Mouse (Mus musculus) layer of hippocampus, postnatal 36 days (tissue): ENCODE results near the gene Gm43191. TPM values are rescaled to one million over a fixed set of nuclear protein-coding genes. Genes with fewer than 3 reads are reported as not detected.
A peak's percentile ranks its signal among the peaks of the same experiment; 100 is the strongest.
"Not testable (repeated sequence)": the region's sequence is repeated elsewhere in the genome, so short reads cannot be mapped to it uniquely, and the experiment has no call there.

Source experiments
- DNase-seq, 2 experiments: peaks; one replicate each; pipeline ENCODE4 v3.0.0; 2022
- total RNA-seq, 2 experiments: library from RNA; stranded (reverse); gene quantifications; 2 replicates each; pipeline ENCODE4 v1.2.3; 2021

The Gm43191 gene
- total RNA-seq: 1 to 10 TPM in 1 of 2 experiments, not detected in 1; 1.5 TPM

DNA sequence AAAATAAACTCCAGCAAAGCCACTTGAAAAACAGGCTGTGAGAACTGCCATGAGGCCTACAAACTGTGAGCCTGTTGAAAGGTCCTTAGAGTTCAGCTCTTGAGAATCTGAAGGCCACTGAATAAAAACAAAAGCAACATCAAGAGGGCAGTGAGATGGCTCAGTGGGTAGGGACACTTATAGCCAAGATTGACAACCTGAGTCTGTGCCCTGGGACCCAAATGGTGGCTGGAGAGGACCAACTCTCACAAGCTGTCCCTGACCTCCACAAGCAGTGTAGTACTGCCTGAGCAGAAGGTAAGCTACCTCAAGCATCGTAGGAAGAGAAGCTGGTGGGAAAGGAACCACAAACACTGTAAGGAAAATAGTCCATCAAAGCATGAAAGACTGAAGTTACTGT is at the start of gene Gm43191:
Gm43191 (minus strand) TSS at position 101 of the 400 bp plus-strand sequence.
- no peak for DNase-seq

- DNase-seq: no peak
Measured at GRCm38 (mm10) chr3:116729483-116730174, 48.6 kb upstream of the Gm43191 start.

DNA sequence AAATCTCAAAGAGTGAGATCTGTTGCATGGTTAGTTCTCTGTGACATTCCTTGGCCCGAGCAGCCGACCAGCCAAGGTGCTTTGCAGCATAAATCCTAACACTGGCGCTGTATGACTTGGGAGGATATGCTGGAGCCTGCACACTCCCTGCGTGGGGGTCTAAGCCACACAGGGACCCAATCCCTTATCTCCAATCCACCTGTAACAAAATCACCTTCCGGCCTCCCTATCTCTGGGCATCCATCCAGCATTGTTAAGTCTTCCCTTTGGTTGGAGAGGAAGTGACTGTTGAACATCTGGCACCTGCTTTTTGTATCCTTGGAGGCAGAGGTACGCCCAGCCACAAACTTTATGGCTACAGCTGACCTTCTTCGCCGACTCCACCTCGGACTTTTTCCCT is 45.7 kb upstream of the Gm43191 start:
- DNase-seq: no peak

GRCm38 (mm10) chr3:116723496-116724481 is 42.7 kb upstream of the Gm43191 start:
- DNase-seq: no peak

DNA sequence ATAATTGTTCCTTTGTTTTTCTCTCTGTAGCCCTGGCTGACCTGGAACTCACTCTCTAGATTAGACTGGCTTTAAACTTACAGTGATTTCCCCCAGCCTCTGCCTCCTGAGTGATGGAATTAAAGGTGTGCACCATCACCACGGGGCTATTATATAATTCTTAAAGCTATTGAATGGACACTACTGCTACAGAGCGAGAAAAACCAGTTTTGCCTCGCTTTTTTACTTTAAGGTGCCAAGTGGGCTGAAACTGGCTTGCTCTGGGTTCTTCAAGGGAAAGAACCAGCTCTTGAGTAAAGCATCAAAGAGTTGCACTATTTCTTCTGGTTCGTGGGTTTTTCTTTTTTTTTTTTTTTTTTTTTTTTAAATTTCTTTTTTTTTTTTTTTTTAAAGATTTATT is 41.9 kb upstream of the Gm43191 start:
- DNase-seq: no peak

DNA sequence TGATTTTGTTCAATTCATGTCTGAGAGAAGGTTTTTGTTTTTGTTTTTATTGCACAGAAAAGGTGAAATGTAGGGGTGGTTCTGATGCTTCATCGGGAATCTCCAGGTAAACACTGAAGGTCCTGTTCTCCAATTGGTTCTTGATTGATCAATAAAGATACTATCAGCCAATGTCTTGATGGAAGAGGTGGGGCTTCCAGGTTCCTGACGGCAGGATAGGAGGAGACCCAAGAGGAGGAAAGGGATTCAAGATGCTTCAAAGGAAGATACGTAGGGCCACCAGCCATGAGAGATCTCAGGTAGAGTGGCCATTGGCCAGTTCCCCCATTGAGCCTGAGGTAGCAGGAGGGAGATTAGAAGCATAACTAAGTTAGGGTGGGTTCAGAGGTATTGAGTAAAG is 37.9 kb upstream of the Gm43191 start:
- no peak for DNase-seq

DNA sequence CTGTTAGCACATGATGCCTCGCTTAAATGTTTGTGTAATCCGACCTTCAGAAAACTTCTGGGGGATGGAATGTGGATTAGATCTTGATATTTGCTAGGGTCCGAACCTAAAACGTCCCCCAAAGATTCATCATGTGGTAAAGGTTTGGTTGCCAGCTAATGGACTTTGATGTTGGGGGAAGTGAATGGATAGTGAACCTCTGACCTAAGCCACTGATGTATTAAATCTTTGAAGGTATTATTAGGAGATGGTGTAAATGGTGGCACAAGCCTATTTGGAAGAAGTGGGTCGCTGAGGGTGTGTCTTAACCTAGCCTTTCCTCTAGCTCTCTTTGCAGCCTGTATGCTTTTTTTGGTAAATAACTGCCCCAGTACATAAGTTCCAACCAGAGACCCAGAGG is 32.0 kb upstream of the Gm43191 start:
- no peak for DNase-seq

- DNase-seq: no peak
Measured at GRCm38 (mm10) chr3:116712436-116712881, 31.4 kb upstream of the Gm43191 start, which contains the start of gene Slc35a3. Slc35a3 (minus strand) TSS chr3:116712831.

- peak; percentile 80 to 82 for DNase-seq
Measured at GRCm38 (mm10) chr3:116711624-116712435, 30.8 kb upstream of the Gm43191 start.

GRCm38 (mm10) chr3:116710941-116711340 is 29.9 kb upstream of the Gm43191 start:
- DNase-seq: no peak

DNA sequence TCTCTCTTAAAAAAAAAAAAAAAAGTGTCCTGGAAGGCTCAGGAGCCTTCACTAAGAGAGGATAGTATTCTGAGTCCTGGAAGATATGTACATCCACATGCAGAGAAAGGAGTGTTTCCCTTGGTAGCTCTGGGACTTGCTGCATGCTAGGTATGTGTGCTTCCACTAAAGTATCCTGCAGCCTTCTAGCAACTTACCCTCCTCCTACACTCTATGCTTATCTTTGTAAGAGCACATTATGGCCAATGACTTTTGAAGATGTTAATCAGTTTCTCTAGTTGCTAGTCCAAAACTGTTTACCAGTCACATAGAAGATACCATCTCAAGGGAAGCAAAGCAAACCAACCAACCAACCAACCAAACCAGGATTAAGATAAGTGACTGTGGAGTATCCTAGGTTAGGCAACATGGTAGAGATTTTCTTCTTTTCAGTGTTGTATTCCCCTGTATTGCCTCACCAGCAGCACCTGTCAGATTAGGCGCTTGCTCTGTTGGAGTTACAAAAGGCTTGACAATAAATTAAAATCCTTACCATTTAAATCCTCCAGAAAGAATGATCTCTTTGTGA is 24.7 kb upstream of the Gm43191 start:
- DNase-seq: no peak

- no peak for DNase-seq
Measured at GRCm38 (mm10) chr3:116703835-116704234, 22.8 kb upstream of the Gm43191 start.

- DNase-seq: no peak
Measured at GRCm38 (mm10) chr3:116702647-116703272, 21.7 kb upstream of the Gm43191 start.

DNA sequence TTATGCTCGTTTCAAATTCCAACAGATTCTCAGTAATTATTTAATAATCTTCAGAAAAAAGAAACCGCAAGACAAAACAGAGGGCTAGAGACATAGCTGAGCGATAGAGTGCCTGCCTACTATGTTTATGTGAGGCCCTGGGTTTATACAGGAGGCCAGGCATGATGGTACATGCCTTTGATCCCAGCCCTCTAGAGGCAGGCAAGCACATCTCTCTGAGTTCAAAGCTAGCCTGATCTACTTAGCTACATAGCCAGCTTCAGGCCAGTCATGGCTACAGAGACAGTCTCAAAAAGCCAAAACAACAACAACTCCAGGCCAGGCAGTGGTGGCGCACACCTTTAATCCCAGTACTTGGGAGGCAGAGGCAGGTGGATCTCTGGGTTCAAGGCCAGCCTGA is 20.5 kb upstream of the Gm43191 start:
- no peak for DNase-seq

- no peak for DNase-seq
Measured at GRCm38 (mm10) chr3:116698786-116699185, 17.7 kb upstream of the Gm43191 start.

DNA sequence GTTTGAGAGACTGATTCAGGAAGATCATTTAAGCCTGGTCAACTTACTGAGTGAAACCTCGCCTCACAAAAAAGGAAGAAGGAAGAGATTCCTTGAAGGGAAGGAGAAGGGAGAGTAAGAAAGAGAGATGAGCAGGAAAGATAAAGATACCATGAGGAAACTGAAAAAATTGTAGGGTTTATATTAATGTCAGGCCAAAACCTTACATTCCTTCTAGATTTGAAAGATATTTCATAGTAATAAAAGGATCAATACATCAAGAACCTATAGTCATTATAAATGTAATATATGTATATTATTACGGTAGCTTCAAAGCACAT is 14.6 kb upstream of the Gm43191 start:
- DNase-seq: no peak

DNA sequence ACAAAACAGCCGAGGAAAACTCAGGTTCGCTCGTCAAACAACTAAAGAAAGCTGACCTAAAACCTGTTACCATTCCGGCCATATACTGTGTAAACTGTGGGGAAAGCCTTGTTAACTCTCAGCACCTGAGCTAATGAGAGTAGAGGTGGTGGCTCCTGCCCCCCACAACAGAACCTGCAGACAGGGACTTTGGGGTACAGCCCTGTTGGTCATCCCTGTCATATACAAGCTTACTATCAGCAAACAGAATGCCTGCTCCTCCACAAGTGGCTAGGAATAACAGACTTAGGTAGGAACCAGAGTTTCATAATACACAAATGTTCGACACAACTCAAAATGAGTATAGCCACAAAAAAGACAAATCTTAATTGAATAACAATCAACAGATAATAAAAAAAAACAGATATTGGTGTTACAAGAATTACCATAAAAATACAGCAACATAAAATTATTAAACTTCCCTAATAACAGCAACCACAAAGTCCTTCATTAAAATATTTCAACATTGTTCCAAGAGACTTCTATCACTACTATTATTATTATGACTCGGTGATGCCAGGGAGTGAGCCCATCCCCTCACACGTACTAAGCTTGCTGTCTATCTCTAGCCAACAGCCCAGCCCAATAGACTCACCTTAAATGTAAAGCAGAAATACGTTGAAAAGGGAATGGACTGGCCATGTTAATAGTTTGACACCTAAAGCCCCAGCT is 14.1 kb upstream of the Gm43191 start:
- no peak for DNase-seq

GRCm38 (mm10) chr3:116694312-116694711 is 13.3 kb upstream of the Gm43191 start:
- no peak for DNase-seq

- not testable (repeated sequence) for DNase-seq
Measured at GRCm38 (mm10) chr3:116664281-116664680, 16.8 kb downstream of the Gm43191 start.

- DNase-seq: peak; percentile 99
Measured at GRCm38 (mm10) chr3:116662463-116662863, 18.6 kb downstream of the Gm43191 start, which contains the start of gene Mfsd14a. Mfsd14a (minus strand) TSS chr3:116662677.

DNA sequence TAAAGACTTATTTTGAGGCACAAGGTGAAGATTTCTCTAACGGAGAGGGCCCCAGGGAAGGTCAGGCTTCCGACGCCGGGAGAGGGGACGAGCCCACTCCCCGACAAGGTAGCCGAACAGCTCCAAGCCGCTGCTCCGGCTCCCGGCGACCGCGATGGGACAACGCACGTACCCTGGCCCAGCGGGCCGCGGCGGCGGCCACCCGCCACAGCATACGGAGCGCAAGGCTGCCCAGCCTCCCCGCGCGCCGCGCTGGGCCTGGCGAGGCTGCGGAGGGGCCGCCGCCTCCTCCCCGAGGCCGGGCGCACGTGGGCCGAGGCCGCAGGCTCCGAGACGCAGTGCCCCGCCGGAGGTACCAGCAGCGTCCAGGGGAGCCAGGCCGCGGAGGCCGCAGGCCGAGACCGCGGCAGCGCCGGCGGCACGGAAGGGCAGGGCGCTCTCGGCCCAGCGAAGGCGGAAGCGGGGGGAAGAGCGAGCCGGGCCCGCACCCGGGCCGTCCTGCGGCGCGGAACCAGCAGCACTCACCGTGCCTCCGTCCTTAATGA is 19.1 kb downstream of the Gm43191 start:
- peak; percentile 37 to 44 for DNase-seq
